Mouse (Mus musculus) myocyte (in vitro differentiated cells): ENCODE data around the gene Gm20388. TPM values are rescaled to one million over a fixed set of nuclear protein-coding genes. Genes with fewer than 3 reads are reported as not detected.

Source experiments
- H3K27me3 ChIP-seq: one replicate; pipeline ENCODE4 v1.6.1; 2011; ENCODE audit not compliant: control insufficient read depth, insufficient read depth, insufficient read length
- H3K36me3 ChIP-seq: one replicate; pipeline ENCODE4 v1.6.1; 2011; ENCODE audit not compliant: control insufficient read depth, insufficient read depth
- H3K4me2 ChIP-seq: one replicate; pipeline ENCODE4 v1.6.1; 2011; ENCODE audit warnings: low read depth, control low read depth
- H3K4me3 ChIP-seq: one replicate; pipeline ENCODE4 v1.5.1; 2011; ENCODE audit warnings: mild to moderate bottlenecking, control low read depth, moderate library complexity
- H3K79me2 ChIP-seq: one replicate; pipeline ENCODE4 v1.6.1; 2011; ENCODE audit not compliant: control insufficient read depth, insufficient read depth
- H3ac ChIP-seq: one replicate; pipeline ENCODE4 v1.6.1; 2011; ENCODE audit not compliant: control insufficient read depth, insufficient read length
- CEBPB ChIP-seq: IDR thresholded peaks from 2 replicates; pipeline ENCODE4 v1.6.1; 2011; ENCODE audit warnings: mild to moderate bottlenecking, moderate library complexity; ENCODE audit not compliant: poor library complexity, insufficient read depth, severe bottlenecking
- E2F4 ChIP-seq: IDR thresholded peaks from one replicate; pipeline ENCODE4 v1.6.1; 2011; ENCODE audit warnings: mild to moderate bottlenecking, control low read depth, moderate library complexity; ENCODE audit not compliant: insufficient read depth
- MAX ChIP-seq: IDR thresholded peaks from one replicate; pipeline ENCODE4 v1.6.1; 2011; ENCODE audit warnings: low read depth, mild to moderate bottlenecking, control low read depth
- MYOD1 ChIP-seq, 3 experiments: IDR thresholded peaks; one replicate each; pipeline ENCODE4 v1.6.1; 2011; ENCODE audit warnings: control low read depth in 2 of 3, low read depth in 2 of 3, mild to moderate bottlenecking in 2 of 3, moderate library complexity in 1 of 3; ENCODE audit not compliant: insufficient read length in 2 of 3, control insufficient read depth in 1 of 3
- MYOG ChIP-seq, 3 experiments: IDR thresholded peaks; one replicate each; pipeline ENCODE4 v1.6.1; 2011; ENCODE audit warnings: control low read depth in 2 of 3, low read depth in 2 of 3, mild to moderate bottlenecking in 2 of 3; ENCODE audit not compliant: insufficient read length in 2 of 3, control insufficient read depth in 1 of 3, insufficient read depth in 1 of 3
- POLR2A ChIP-seq: IDR thresholded peaks from one replicate; pipeline ENCODE4 v1.6.1; 2011; ENCODE audit warnings: low read depth, mild to moderate bottlenecking, control low read depth, moderate library complexity; ENCODE audit not compliant: insufficient read length
- POLR2AphosphoS2 ChIP-seq: IDR thresholded peaks from one replicate; pipeline ENCODE4 v1.6.1; 2011; ENCODE audit warnings: low read depth, control low read depth; ENCODE audit not compliant: insufficient read length
- REST ChIP-seq: IDR thresholded peaks from one replicate; pipeline ENCODE4 v1.6.1; 2011; ENCODE audit warnings: mild to moderate bottlenecking, control low read depth, moderate library complexity; ENCODE audit not compliant: insufficient read depth, insufficient read length
- SRF ChIP-seq: IDR thresholded peaks from one replicate; pipeline ENCODE4 v1.6.1; 2011; ENCODE audit warnings: low read depth; ENCODE audit not compliant: control insufficient read depth, insufficient read length
- TCF12 ChIP-seq: IDR thresholded peaks from one replicate; pipeline ENCODE4 v1.6.1; 2011; ENCODE audit warnings: mild to moderate bottlenecking, control low read depth; ENCODE audit not compliant: poor library complexity, insufficient read depth, severe bottlenecking
- TCF3 ChIP-seq: IDR thresholded peaks from one replicate; pipeline ENCODE4 v1.6.1; 2011; ENCODE audit warnings: low read depth, control low read depth; ENCODE audit not compliant: insufficient read length
- USF1 ChIP-seq: IDR thresholded peaks from one replicate; pipeline ENCODE4 v1.6.1; 2011; ENCODE audit warnings: low read depth, mild to moderate bottlenecking, control low read depth, moderate library complexity
- polyA plus RNA-seq: library from polyadenylated mRNA; unstranded; fragments of >200 nt; fragmentation: generic; extraction: Trizol; gene quantifications from one replicate; pipeline ENCODE4 v1.2.1, GENCODE M21; 2012; ENCODE audit warnings: missing spikeins

The Gm20388 gene
- polyA plus RNA-seq, 1 experiment = 15.3 TPM

- Histone ChIP-seq H3K36me3 (no peaks in the 10 kb centered on the region), H3K4me3 (no peak overlapping the region), H3ac (peak overlapping the region; percentile 22), H3K79me2 (no peaks in the 10 kb centered on the region), H3K27me3 (peaks cover 59% of the 10 kb centered on the region), H3K4me2 (peak overlapping the region; percentile 18)
- TF ChIP-seq TCF3 (no peak), MYOD1 (IDR thresholded peaks at IDR 0.05; ENCODE audit: control insufficient read depth in 1 of 3, insufficient read length in 2 of 3, low read depth in 2 of 3) (no peak), REST (no peak), CEBPB (no peak), POLR2A (no peak), MAX (no peak), SRF (no peak), USF1 (no peak), E2F4 (no peak), MYOG (IDR thresholded peaks at IDR 0.05; ENCODE audit: control insufficient read depth in 1 of 3, insufficient read depth in 1 of 3, insufficient read length in 2 of 3, low read depth in 2 of 3) (no peak), POLR2AphosphoS2 (no peak)
These were observed 2768.2 kb downstream of the Gm20388 start for GRCm38 (mm10) chr8:122678896-122679210.

DNA sequence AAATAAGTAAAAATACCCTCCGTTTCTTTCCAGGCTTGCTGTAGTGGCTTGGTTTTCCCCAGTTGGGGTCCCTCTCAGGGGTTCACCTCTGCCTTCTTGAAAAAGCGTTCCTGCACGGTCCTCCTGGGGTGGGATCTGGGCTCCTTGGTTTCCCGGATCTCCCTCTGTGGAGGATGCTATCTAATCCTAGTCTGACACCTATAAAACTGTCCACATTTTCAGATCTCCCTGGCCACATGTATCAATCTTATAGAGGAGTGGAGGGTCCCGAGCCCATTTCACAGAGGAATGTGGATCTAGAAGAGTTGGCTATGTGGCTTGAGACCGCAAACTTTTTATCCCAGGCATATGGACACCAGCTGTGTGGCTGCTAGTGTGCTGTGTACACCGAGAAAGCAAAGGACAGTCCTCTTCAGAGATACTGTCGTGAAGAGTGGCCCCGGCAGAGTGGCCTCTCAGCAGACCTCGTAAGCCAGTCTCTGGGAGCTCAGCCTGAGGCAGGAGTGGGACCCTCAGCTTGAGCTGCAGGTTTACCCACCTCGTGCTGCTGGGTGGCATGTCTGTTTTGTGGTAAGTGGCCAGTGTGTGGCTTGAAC is 2768.8 kb downstream of the Gm20388 start:
- H3K4me2 ChIP-seq = no peak overlapping the region
- H3K27me3 ChIP-seq = peaks cover 55% of the 10 kb centered on the region
- H3K4me3 ChIP-seq = no peak overlapping the region
- no peaks in the 10 kb centered on the region for H3K36me3 ChIP-seq
- no peak for TF ChIP-seq MYOD1 (IDR thresholded peaks at IDR 0.05; ENCODE audit: control insufficient read depth in 1 of 3, insufficient read length in 2 of 3, low read depth in 2 of 3)
- no peak for TF ChIP-seq SRF
- no peak for TF ChIP-seq CEBPB
- TF ChIP-seq POLR2AphosphoS2 = no peak
- TF ChIP-seq E2F4 = no peak
- no peak for TF ChIP-seq TCF3
- no peaks in the 10 kb centered on the region for H3K79me2 ChIP-seq
- H3ac ChIP-seq = no peak overlapping the region

GRCm38 (mm10) chr8:122680171-122680570 is 2769.5 kb downstream of the Gm20388 start:
- H3K4me2 ChIP-seq = no peak overlapping the region
- H3ac ChIP-seq = no peak overlapping the region
- no peak overlapping the region for H3K4me3 ChIP-seq
- H3K36me3 ChIP-seq = no peaks in the 10 kb centered on the region
- no peak for TF ChIP-seq TCF12
- TF ChIP-seq REST = no peak
- no peak for TF ChIP-seq MYOG (IDR thresholded peaks at IDR 0.05; ENCODE audit: control insufficient read depth in 1 of 3, insufficient read depth in 1 of 3, insufficient read length in 2 of 3, low read depth in 2 of 3)
- no peak for TF ChIP-seq CEBPB
- no peak for TF ChIP-seq USF1
- TF ChIP-seq MYOD1 (IDR thresholded peaks at IDR 0.05; ENCODE audit: control insufficient read depth in 1 of 3, insufficient read length in 2 of 3, low read depth in 2 of 3) = no peak
- TF ChIP-seq SRF = no peak
- no peak for TF ChIP-seq MAX
- no peak for TF ChIP-seq POLR2A
- TF ChIP-seq POLR2AphosphoS2 = no peak
- no peak for TF ChIP-seq E2F4
- TF ChIP-seq TCF3 = no peak
- peaks cover 57% of the 10 kb centered on the region for H3K27me3 ChIP-seq
- H3K79me2 ChIP-seq = no peaks in the 10 kb centered on the region

DNA sequence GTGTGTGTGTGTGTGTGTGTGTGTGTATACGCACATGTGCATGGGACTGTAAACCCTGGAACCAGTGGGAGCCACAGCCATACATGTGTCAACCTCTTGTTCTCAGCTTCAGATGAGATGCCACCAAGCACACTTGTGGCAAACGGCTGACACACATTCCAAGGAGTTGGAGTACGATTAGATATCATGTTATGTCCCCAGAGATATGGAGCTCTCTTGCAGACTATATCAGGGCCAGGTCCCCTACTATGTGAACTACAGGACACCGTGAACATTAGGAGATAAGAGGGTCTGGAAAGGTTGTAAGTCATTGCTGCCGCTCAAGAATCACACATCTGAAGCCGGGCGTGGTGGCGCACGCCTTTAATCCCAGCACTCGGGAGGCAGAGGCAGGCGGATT is 2772.2 kb downstream of the Gm20388 start:
- Histone ChIP-seq H3K79me2 (no peaks in the 10 kb centered on the region), H3ac (no peak overlapping the region), H3K36me3 (no peaks in the 10 kb centered on the region), H3K27me3 (peaks cover 83% of the 10 kb centered on the region), H3K4me3 (no peak overlapping the region), H3K4me2 (no peak overlapping the region)
- TF ChIP-seq MYOD1 (IDR thresholded peaks at IDR 0.05; ENCODE audit: control insufficient read depth in 1 of 3, insufficient read length in 2 of 3, low read depth in 2 of 3) = no peak
- no peak for TF ChIP-seq TCF3
- TF ChIP-seq CEBPB = no peak
- TF ChIP-seq USF1 = no peak
- no peak for TF ChIP-seq MYOG (IDR thresholded peaks at IDR 0.05; ENCODE audit: control insufficient read depth in 1 of 3, insufficient read depth in 1 of 3, insufficient read length in 2 of 3, low read depth in 2 of 3)
- TF ChIP-seq POLR2AphosphoS2 = no peak
- TF ChIP-seq SRF = no peak
- TF ChIP-seq TCF12 = no peak

GRCm38 (mm10) chr8:122685097-122685861 is 2774.6 kb downstream of the Gm20388 start:
- TF ChIP-seq MYOD1 (IDR thresholded peaks at IDR 0.05; ENCODE audit: control insufficient read depth in 1 of 3, insufficient read length in 2 of 3, low read depth in 2 of 3) (no peak), MYOG (IDR thresholded peaks at IDR 0.05; ENCODE audit: control insufficient read depth in 1 of 3, insufficient read depth in 1 of 3, insufficient read length in 2 of 3, low read depth in 2 of 3) (no peak), POLR2AphosphoS2 (no peak), SRF (no peak), E2F4 (no peak), POLR2A (no peak), TCF3 (no peak), MAX (no peak), USF1 (no peak), TCF12 (no peak), CEBPB (no peak), REST (no peak)
- H3K27me3 ChIP-seq = peaks cover 79% of the 10 kb centered on the region

More at GRCm38 (mm10) chr8:122685097-122685861, 2774.6 kb downstream of the Gm20388 start:
- no peaks in the 10 kb centered on the region for H3K79me2 ChIP-seq
- H3K36me3 ChIP-seq = no peaks in the 10 kb centered on the region
- no peak overlapping the region for H3K4me3 ChIP-seq
- no peak overlapping the region for H3ac ChIP-seq
- no peak overlapping the region for H3K4me2 ChIP-seq
